Mouse (Mus musculus) lung, postnatal 0 days (tissue): Measurements from ENCODE around the gene Igfn1.

Source experiments
- CTCF ChIP-seq: IDR thresholded peaks from 2 replicates; pipeline ENCODE4 v1.5.1; 2016; ENCODE audit warnings: antibody characterized with exemption, mild to moderate bottlenecking
- EP300 ChIP-seq: IDR thresholded peaks from 2 replicates; pipeline ENCODE4 v1.6.1; 2016; ENCODE audit warnings: antibody characterized with exemption, mild to moderate bottlenecking, control low read depth

DNA sequence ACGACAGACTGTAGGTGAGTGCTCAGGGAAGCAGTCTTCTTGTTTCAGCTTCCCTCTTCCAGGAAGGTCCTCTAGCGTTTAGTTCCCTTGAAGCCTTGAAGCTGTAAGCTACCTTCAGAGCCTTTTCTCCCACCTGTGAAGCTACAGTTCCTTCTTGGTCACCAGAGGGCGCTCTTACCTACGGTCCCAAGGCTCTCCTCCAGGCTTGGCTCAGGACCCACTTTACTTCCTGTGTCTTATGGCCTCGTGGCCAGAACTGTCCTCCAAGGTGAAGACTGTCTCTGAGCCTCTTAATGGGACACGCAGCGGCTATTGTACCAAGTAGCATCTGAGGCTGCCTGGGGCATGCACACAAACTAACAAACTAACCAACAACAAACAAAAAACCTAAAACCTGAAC is 60.4 kb downstream of the Igfn1 start:
- peak; percentile 79 for TF ChIP-seq CTCF
- no peak for TF ChIP-seq EP300
